Mouse (Mus musculus) myocyte (in vitro differentiated cells): Measurements from ENCODE around the gene Rab4a.

Experiments used
- CEBPB ChIP-seq: IDR thresholded peaks from 2 replicates; pipeline ENCODE4 v1.6.1; 2011; ENCODE audit warnings: mild to moderate bottlenecking, moderate library complexity; ENCODE audit not compliant: poor library complexity, insufficient read depth, severe bottlenecking
- POLR2A ChIP-seq: IDR thresholded peaks from one replicate; pipeline ENCODE4 v1.6.1; 2011; ENCODE audit warnings: low read depth, mild to moderate bottlenecking, control low read depth, moderate library complexity; ENCODE audit not compliant: insufficient read length
- POLR2AphosphoS2 ChIP-seq: IDR thresholded peaks from one replicate; pipeline ENCODE4 v1.6.1; 2011; ENCODE audit warnings: low read depth, control low read depth; ENCODE audit not compliant: insufficient read length
- TCF12 ChIP-seq: IDR thresholded peaks from one replicate; pipeline ENCODE4 v1.6.1; 2011; ENCODE audit warnings: mild to moderate bottlenecking, control low read depth; ENCODE audit not compliant: poor library complexity, insufficient read depth, severe bottlenecking
- USF1 ChIP-seq: IDR thresholded peaks from one replicate; pipeline ENCODE4 v1.6.1; 2011; ENCODE audit warnings: low read depth, mild to moderate bottlenecking, control low read depth, moderate library complexity

DNA sequence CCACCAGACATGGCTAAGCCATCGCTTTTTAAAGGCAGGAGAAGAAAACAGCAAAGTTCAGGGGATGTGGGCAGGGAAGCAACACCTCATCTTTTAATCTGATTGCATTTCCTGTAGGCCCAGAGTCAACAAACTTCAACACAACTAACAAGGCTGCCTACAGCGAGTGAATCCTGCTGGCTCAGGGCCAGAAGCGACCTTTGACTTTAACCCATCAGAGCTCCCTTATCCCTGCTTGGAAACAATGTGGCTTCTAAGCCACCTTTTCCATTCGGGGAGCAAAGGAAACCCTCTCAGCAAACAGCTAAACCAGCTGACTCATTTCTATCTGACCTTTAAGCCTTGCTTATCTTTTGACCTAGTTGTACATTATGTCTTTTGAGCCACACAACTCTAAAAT is 9.0 kb upstream of the Rab4a start:
- TF ChIP-seq POLR2A (no peak), POLR2AphosphoS2 (no peak), CEBPB (no peak), USF1 (no peak), TCF12 (no peak)
